Mouse (Mus musculus) testis, adult 2 months (tissue): ENCODE results near the gene Gabrr2.

ENCODE experiments used
- CTCF ChIP-seq: fragments of 200-500 bp; IDR thresholded peaks from 2 replicates; pipeline ENCODE4 v1.5.1; 2012; ENCODE audit warnings: low read depth, mild to moderate bottlenecking, inconsistent platforms, low read length, moderate library complexity; ENCODE audit not compliant: control insufficient read depth, insufficient read depth, insufficient replicate concordance
- POLR2A ChIP-seq: fragments of 200-500 bp; IDR thresholded peaks from 2 replicates; pipeline ENCODE4 v1.6.1; 2012; ENCODE audit warnings: low read depth, mild to moderate bottlenecking, inconsistent platforms, low read length, moderate library complexity; ENCODE audit not compliant: control insufficient read depth

DNA sequence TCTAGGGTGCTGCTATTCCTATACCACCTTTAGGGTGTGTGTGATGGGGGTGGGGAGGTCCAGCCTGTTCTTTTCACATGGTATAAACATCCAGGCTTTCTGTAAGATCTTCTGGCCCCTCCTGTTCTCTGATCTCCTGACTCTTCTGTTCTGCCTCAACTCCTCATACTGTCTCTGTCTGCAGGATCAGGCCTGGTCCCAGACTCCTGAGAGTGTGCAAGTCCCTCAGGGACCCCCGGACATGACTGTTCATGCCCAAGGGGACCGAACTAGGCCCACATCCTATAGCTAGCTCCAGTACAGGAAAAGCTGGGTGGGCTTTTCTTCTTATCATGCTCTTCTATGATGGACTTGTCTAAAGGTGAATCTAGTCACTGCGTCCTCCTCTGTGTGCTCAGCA lies 4.5 kb downstream of the Gabrr2 start:
- TF ChIP-seq POLR2A: no peak
- no peak for TF ChIP-seq CTCF
